In genomic region chr6:88540093-88540755, GRCm38 (mm10) we compare ENCODE assay signal across 26 mouse cellular contexts. TPM values are rescaled to one million over a fixed set of nuclear protein-coding genes. Genes with fewer than 3 reads are reported as not detected.
A peak's percentile ranks its signal among the peaks of the same experiment; 100 is the strongest.
DNase-seq lines count a peak whose midpoint lies in the region; ATAC-seq and TF ChIP-seq lines count a peak whose summit lies in the region.
"Had no signal": no experiment of that assay in that cellular context is flagged by ENCODE, and none has a peak within 500 bp of the region (broad histone marks: within the 10 kb centered on the region; RNA-seq: fewer than 3 reads in every experiment).

No protein-coding gene starts in this region.

- H3K4me2 ChIP-seq in stomach, embryonic 14.5 days (replicated peaks; ENCODE audit: low read depth, low read length): no peak overlapping the region
- H3K4me2 ChIP-seq in stomach, postnatal 0 days (replicated peaks; ENCODE audit: low read depth): no peak overlapping the region
- H3K4me2 ChIP-seq: heart, embryonic 15.5 days; hindbrain, embryonic 12.5 days; midbrain, embryonic 13.5 days; neural tube, embryonic 13.5 days had no signal

- no peak overlapping the region for H3K27ac ChIP-seq in stomach, embryonic 14.5 days (ENCODE audit: low read length)
- H3K27ac ChIP-seq in stomach, postnatal 0 days (replicated peaks): no peak overlapping the region
- H3K27ac ChIP-seq: heart, embryonic 15.5 days; hindbrain, embryonic 12.5 days; layer of hippocampus, adult 2 months; liver, embryonic 14.5 days; macrophage; midbrain, embryonic 13.5 days; neural tube, embryonic 13.5 days had no signal

- WGBS in stomach, embryonic 14.5 days: 60% methylated on average over 2 of the region's 2 CpGs
- WGBS in stomach, postnatal 0 days: 54% methylated on average over 2 of the region's 2 CpGs

- DNase-seq in heart, adult 11 months: peak; percentile 85
- DNase-seq in heart, adult 9 months (ENCODE audit: low spot score in 2 of 2): no peak
- DNase-seq in stomach, postnatal 0 days (ENCODE audit: low spot score): no peak
- peak; percentile 67 for DNase-seq in adrenal gland, postnatal 14 days
- DNase-seq in brain, adult 2 months (ENCODE audit: low read depth, low spot score): peak; percentile 53
- DNase-seq in right cerebral cortex, postnatal 25 days: no peak
- DNase-seq: B cell, adult 2 months; cerebellum, adult 11-12 months; cerebellum, postnatal 36 days; heart, postnatal 36 days; kidney, adult 8-10 months; kidney, postnatal 14 days; lung, adult 2 months; lung, postnatal 10 days; thymus, adult 18-20 months; thymus, postnatal 25 days had no signal

- TF ChIP-seq EP300 in stomach, postnatal 0 days (optimal IDR thresholded peaks at IDR 0.05): no peak

- H3K27me3 ChIP-seq in stomach, embryonic 14.5 days (ENCODE audit: control insufficient read depth, insufficient read depth, low read length): no peaks in the 10 kb centered on the region
- H3K27me3 ChIP-seq in stomach, postnatal 0 days (ENCODE audit: control insufficient read depth, insufficient read depth, low read length): no peaks in the 10 kb centered on the region
- H3K27me3 ChIP-seq: midbrain, embryonic 13.5 days had no signal

- H3K4me3 ChIP-seq in stomach, embryonic 14.5 days (ENCODE audit: low read depth, low read length): no peak overlapping the region
- H3K4me3 ChIP-seq in stomach, postnatal 0 days (ENCODE audit: low read depth, low read length): no peak overlapping the region
- H3K4me3 ChIP-seq: heart, embryonic 15.5 days; hindbrain, embryonic 12.5 days; layer of hippocampus, adult 2 months; midbrain, embryonic 13.5 days; neural tube, embryonic 13.5 days had no signal

- no peaks in the 10 kb centered on the region for H3K4me1 ChIP-seq in stomach, embryonic 14.5 days (ENCODE audit: control insufficient read depth, insufficient read depth, low read length)
- H3K4me1 ChIP-seq in stomach, postnatal 0 days (replicated peaks; ENCODE audit: control insufficient read depth, insufficient read depth): no peaks in the 10 kb centered on the region

- no peaks in the 10 kb centered on the region for H3K36me3 ChIP-seq in stomach, embryonic 14.5 days (ENCODE audit: control insufficient read depth, insufficient read depth, low read length)
- no peaks in the 10 kb centered on the region for H3K36me3 ChIP-seq in stomach, postnatal 0 days (ENCODE audit: control insufficient read depth, insufficient read depth, low read length)
- H3K36me3 ChIP-seq: heart, embryonic 15.5 days; hindbrain, embryonic 12.5 days; midbrain, embryonic 13.5 days; neural tube, embryonic 13.5 days had no signal

- no peak overlapping the region for H3K9ac ChIP-seq in stomach, embryonic 14.5 days (replicated peaks; ENCODE audit: low read depth, low read length)
- H3K9ac ChIP-seq in stomach, postnatal 0 days (ENCODE audit: low read length): no peak overlapping the region
- H3K9ac ChIP-seq: heart, embryonic 15.5 days; hindbrain, embryonic 12.5 days; liver, embryonic 14.5 days; midbrain, embryonic 13.5 days; neural tube, embryonic 13.5 days had no signal

- ATAC-seq in stomach, embryonic 14.5 days (ENCODE audit: insufficient number of reproducible peaks, insufficient read depth, low FRiP score, low read depth): 0 out of 2 replicates have a peak, but pooled peaks have one; percentile 37
- ATAC-seq in stomach, postnatal 0 days (ENCODE audit: low FRiP score, low TSS enrichment): no peak
- ATAC-seq: forebrain, embryonic 14.5 days; intestine, embryonic 16.5 days; midbrain, embryonic 13.5 days had no signal

- H3K9me3 ChIP-seq in stomach, embryonic 14.5 days (ENCODE audit: control insufficient read depth, low read depth, low read length): no peaks in the 10 kb centered on the region
- no peaks in the 10 kb centered on the region for H3K9me3 ChIP-seq in stomach, postnatal 0 days (ENCODE audit: control insufficient read depth, low read length)
- H3K9me3 ChIP-seq: heart, embryonic 15.5 days; hindbrain, embryonic 12.5 days; midbrain, embryonic 13.5 days; neural tube, embryonic 13.5 days had no signal

- TF ChIP-seq CTCF in stomach, postnatal 0 days (IDR thresholded peaks at IDR 0.05; ENCODE audit: low read depth): no peak

RNA-seq across cellular contexts. Expression of gene Sec61a1, which starts 21.5 kb away (rescaled TPM):
- 217 and 245 TPM in 2 replicates for polyA plus RNA-seq in stomach, embryonic 14.5 days (2014; fragmentation: Nextera tagmentation; extraction: Ambion mirVana)
- polyA plus RNA-seq in stomach, postnatal 0 days (2015; fragmentation: Nextera tagmentation; extraction: Ambion mirVana): 163 and 168 TPM in 2 replicates
- 157 and 179 TPM in 2 replicates for total RNA-seq in adrenal gland, postnatal 14 days (2021)

Comparison
In these comparisons a context has a peak if more than half of its experiments do, and no peak if none do; other contexts are left out.
1. DNase-seq: peak in heart, adult 11 months (single experiment), adrenal gland, postnatal 14 days (single experiment) and brain, adult 2 months (single experiment); none in heart, adult 9 months (0 of 2), stomach, postnatal 0 days (single experiment) and right cerebral cortex, postnatal 25 days (single experiment).